Mouse (Mus musculus): ENCODE measurements at regions not wholly inside any gene's neighbourhood (a gene's known extent, or its start where the extent isn't known, plus 50 kb on each side); places are given as distances from the start of the nearest gene placed in this dataset.

GRCm38 (mm10) chr15:13236869-13237507 lies 63.5 kb upstream of the Cdh6 start:
- TF ChIP-seq CTCF (IDR thresholded peaks at IDR 0.05; ENCODE audit: insufficient read depth, low read depth, low read length) (no peak), POLR2A (IDR thresholded peaks at IDR 0.05; ENCODE audit: insufficient read depth, low read depth, low read length) (no peak)
- WGBS = 89% methylated on average over 8 of the region's 8 CpGs
- H3K4me1 ChIP-seq (ENCODE audit: control insufficient read depth, insufficient read depth, low read length) = no peaks in the 10 kb centered on the region
- no peak overlapping the region for H3K27ac ChIP-seq (ENCODE audit: insufficient read depth, low read depth, low read length)
- H3K4me3 ChIP-seq (ENCODE audit: insufficient read depth, low read depth, low read length) = no peak overlapping the region

- TF ChIP-seq POLR2A (IDR thresholded peaks at IDR 0.05; ENCODE audit: insufficient read depth, low read depth, low read length) = no peak
- TF ChIP-seq CTCF (IDR thresholded peaks at IDR 0.05; ENCODE audit: insufficient read depth, low read depth, low read length) = no peak
- Histone ChIP-seq H3K4me1 (ENCODE audit: control insufficient read depth, insufficient read depth, low read length) (no peaks in the 10 kb centered on the region), H3K27ac (ENCODE audit: insufficient read depth, low read depth, low read length) (no peak overlapping the region), H3K4me3 (ENCODE audit: insufficient read depth, low read depth, low read length) (no peak overlapping the region)
- WGBS = 67% methylated on average over 5 of the region's 5 CpGs
Measured at GRCm38 (mm10) chr15:13232567-13233259, 59.2 kb upstream of the Cdh6 start.

GRCm38 (mm10) chr15:13231550-13231949 lies 58.1 kb upstream of the Cdh6 start:
- 80% methylated on average over 4 of the region's 4 CpGs for WGBS
- no peak for TF ChIP-seq POLR2A (IDR thresholded peaks at IDR 0.05; ENCODE audit: insufficient read depth, low read depth, low read length)
- no peak for TF ChIP-seq CTCF (IDR thresholded peaks at IDR 0.05; ENCODE audit: insufficient read depth, low read depth, low read length)
- Histone ChIP-seq H3K4me3 (ENCODE audit: insufficient read depth, low read depth, low read length) (no peak overlapping the region), H3K4me1 (ENCODE audit: control insufficient read depth, insufficient read depth, low read length) (no peaks in the 10 kb centered on the region), H3K27ac (ENCODE audit: insufficient read depth, low read depth, low read length) (no peak overlapping the region)

- WGBS = 87% methylated on average over 12 of the region's 12 CpGs
- no peak for TF ChIP-seq POLR2A (IDR thresholded peaks at IDR 0.05; ENCODE audit: insufficient read depth, low read depth, low read length)
- TF ChIP-seq CTCF (IDR thresholded peaks at IDR 0.05; ENCODE audit: insufficient read depth, low read depth, low read length) = no peak
- no peak overlapping the region for H3K4me3 ChIP-seq (ENCODE audit: insufficient read depth, low read depth, low read length)
- H3K4me1 ChIP-seq (ENCODE audit: control insufficient read depth, insufficient read depth, low read length) = no peaks in the 10 kb centered on the region
- no peak overlapping the region for H3K27ac ChIP-seq (ENCODE audit: insufficient read depth, low read depth, low read length)
Measured at GRCm38 (mm10) chr15:13228125-13228524, 54.6 kb upstream of the Cdh6 start.

Data from olfactory bulb, adult 2 months (tissue).